In the genomic region with DNA sequence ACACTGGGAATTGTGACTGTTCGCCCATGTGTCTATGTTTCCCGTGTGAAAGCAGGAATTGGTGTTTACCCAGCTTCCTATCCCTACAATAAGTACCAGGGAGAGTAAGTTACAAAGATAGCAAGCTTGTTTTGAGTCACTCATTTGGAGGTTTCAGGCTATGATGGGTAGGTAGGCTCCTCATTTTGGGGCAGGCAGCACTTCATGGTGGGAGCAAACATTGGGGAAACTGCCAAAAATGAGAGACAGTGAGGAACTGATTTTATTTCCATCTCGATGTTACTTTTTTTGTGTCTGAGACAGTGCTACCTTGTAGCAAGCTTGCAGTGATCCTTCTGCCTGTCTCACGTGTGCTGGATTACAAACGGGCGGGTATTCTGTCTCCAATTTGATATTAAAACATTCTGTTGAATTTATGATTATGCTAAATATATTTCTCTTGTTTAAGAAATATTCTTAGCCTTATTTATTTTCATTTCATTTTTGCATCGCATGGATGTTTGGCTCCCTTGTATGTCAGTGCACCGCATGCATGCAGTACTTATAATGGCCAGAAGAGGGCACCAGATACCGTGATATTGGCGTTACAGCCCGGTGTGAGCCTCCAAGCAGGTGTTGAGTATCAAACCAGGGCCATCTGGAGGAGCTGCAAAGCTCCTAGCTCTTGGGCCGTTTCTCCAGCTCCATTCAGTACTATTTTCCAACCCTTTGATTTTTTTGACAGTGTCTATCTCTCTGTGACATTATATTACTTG, we compare ENCODE assay signal across 8 mouse cellular contexts.
A peak's percentile ranks its signal among the peaks of the same experiment; 100 is the strongest.
DNase-seq lines count a peak whose midpoint lies in the region; ATAC-seq and TF ChIP-seq lines count a peak whose summit lies in the region.

No protein-coding gene starts in this region.

- no peak overlapping the region for H3K4me2 ChIP-seq in forebrain, embryonic 11.5 days (ENCODE audit: low read depth, low read length, severe bottlenecking)
- H3K4me2 ChIP-seq in forebrain, embryonic 13.5 days = no peak overlapping the region
- 0 out of 2 replicates have a peak overlapping the region, but pooled peaks have one; percentile 7 for H3K4me2 ChIP-seq in embryonic facial prominence, embryonic 13.5 days
- H3K4me2 ChIP-seq in lung, postnatal 0 days (replicated peaks; ENCODE audit: low read depth, low read length) = no peak overlapping the region

- H3K4me1 ChIP-seq in forebrain, embryonic 11.5 days (replicated peaks; ENCODE audit: control insufficient read depth, insufficient read depth, low read length) = no peaks in the 10 kb centered on the region
- H3K4me1 ChIP-seq in forebrain, embryonic 13.5 days = no peaks in the 10 kb centered on the region
- H3K4me1 ChIP-seq in embryonic facial prominence, embryonic 13.5 days = no peaks in the 10 kb centered on the region
- no peaks in the 10 kb centered on the region for H3K4me1 ChIP-seq in lung, postnatal 0 days (ENCODE audit: insufficient read depth, low read depth, low read length)

- no peaks in the 10 kb centered on the region for H3K36me3 ChIP-seq in forebrain, embryonic 11.5 days (ENCODE audit: control insufficient read depth, insufficient read depth, low read length)
- H3K36me3 ChIP-seq in forebrain, embryonic 13.5 days (ENCODE audit: poor library complexity, severe bottlenecking) = no peaks in the 10 kb centered on the region
- no peaks in the 10 kb centered on the region for H3K36me3 ChIP-seq in embryonic facial prominence, embryonic 13.5 days
- H3K36me3 ChIP-seq in lung, postnatal 0 days (ENCODE audit: insufficient read depth, low read length) = no peaks in the 10 kb centered on the region

- DNase-seq in forebrain, embryonic 11.5 days (ENCODE audit: low spot score) = peak; percentile 80
- peak; percentile 57 for DNase-seq in 416B (ENCODE audit: low read depth)
- DNase-seq in adrenal gland, postnatal 36 days = peak; percentile 42 to 49
- DNase-seq in large intestine, adult 2 months (ENCODE audit: low read depth, low spot score) = peak; percentile 6
- DNase-seq in lung, postnatal 0 days (ENCODE audit: low spot score) = peak; percentile 5
- peak; percentile 12 to 53 for DNase-seq in spleen, postnatal 10 days (ENCODE audit: low spot score in 2 of 2)

- TF ChIP-seq CTCF in lung, postnatal 0 days (IDR thresholded peaks at IDR 0.05) = peak; percentile 83

- H3K4me3 ChIP-seq in forebrain, embryonic 11.5 days (ENCODE audit: low read depth, low read length) = no peak overlapping the region
- H3K4me3 ChIP-seq in forebrain, embryonic 13.5 days = no peak overlapping the region
- no peak overlapping the region for H3K4me3 ChIP-seq in embryonic facial prominence, embryonic 13.5 days
- no peak overlapping the region for H3K4me3 ChIP-seq in lung, postnatal 0 days (ENCODE audit: low read depth, low read length)

- H3K27ac ChIP-seq in forebrain, embryonic 11.5 days (ENCODE audit: low read depth, low read length) = no peak overlapping the region
- H3K27ac ChIP-seq in forebrain, embryonic 13.5 days = no peak overlapping the region
- no peak overlapping the region for H3K27ac ChIP-seq in embryonic facial prominence, embryonic 13.5 days
- H3K27ac ChIP-seq in lung, postnatal 0 days (ENCODE audit: low read length) = no peak overlapping the region

- no peak for TF ChIP-seq EP300 in lung, postnatal 0 days (IDR thresholded peaks at IDR 0.05)

- H3K9me3 ChIP-seq in forebrain, embryonic 11.5 days (ENCODE audit: control insufficient read depth, low read length) = no peaks in the 10 kb centered on the region
- no peaks in the 10 kb centered on the region for H3K9me3 ChIP-seq in forebrain, embryonic 13.5 days (replicated peaks)
- no peaks in the 10 kb centered on the region for H3K9me3 ChIP-seq in embryonic facial prominence, embryonic 13.5 days
- no peaks in the 10 kb centered on the region for H3K9me3 ChIP-seq in lung, postnatal 0 days (ENCODE audit: low read length)

- no peak overlapping the region for H3K9ac ChIP-seq in forebrain, embryonic 11.5 days (ENCODE audit: low read length)
- H3K9ac ChIP-seq in forebrain, embryonic 13.5 days = no peak overlapping the region
- no peak overlapping the region for H3K9ac ChIP-seq in embryonic facial prominence, embryonic 13.5 days
- no peak overlapping the region for H3K9ac ChIP-seq in lung, postnatal 0 days (replicated peaks; ENCODE audit: low read depth)

- no peaks in the 10 kb centered on the region for H3K27me3 ChIP-seq in forebrain, embryonic 11.5 days (ENCODE audit: control insufficient read depth, insufficient read depth, low read length)
- no peaks in the 10 kb centered on the region for H3K27me3 ChIP-seq in forebrain, embryonic 13.5 days
- no peaks in the 10 kb centered on the region for H3K27me3 ChIP-seq in embryonic facial prominence, embryonic 13.5 days
- no peaks in the 10 kb centered on the region for H3K27me3 ChIP-seq in lung, postnatal 0 days (replicated peaks; ENCODE audit: insufficient read depth, low read length)

- peak; percentile 64; the same call in 1 of the 2 replicates for ATAC-seq in forebrain, embryonic 11.5 days (replicated peaks; ENCODE audit: low FRiP score)
- no peak for ATAC-seq in forebrain, embryonic 13.5 days
- ATAC-seq in embryonic facial prominence, embryonic 13.5 days (ENCODE audit: insufficient number of reproducible peaks, insufficient read depth, low FRiP score, low TSS enrichment, low read depth) = no peak
- ATAC-seq in lung, postnatal 0 days = no peak

- 43% methylated on average over 12 of the region's 12 CpGs for WGBS in forebrain, embryonic 11.5 days
- 46% methylated on average over 12 of the region's 12 CpGs for WGBS in forebrain, embryonic 13.5 days
- 39% methylated on average over 12 of the region's 12 CpGs for whole genome bisulfite sequencing in embryonic facial prominence, embryonic 13.5 days
- 38% methylated on average over 12 of the region's 12 CpGs for WGBS in large intestine, adult 2 months
- 33% methylated on average over 12 of the region's 12 CpGs for WGBS in lung, postnatal 0 days

Comparison
In these comparisons a context has a peak if more than half of its experiments do, and no peak if none do; other contexts are left out.
1. DNase-seq: peak in every context shown above with its lines; median percentile 80 in forebrain, embryonic 11.5 days; 57 in 416B; 46 in adrenal gland, postnatal 36 days; 32 in spleen, postnatal 10 days; 6 in large intestine, adult 2 months; 5 in lung, postnatal 0 days.